Mouse (Mus musculus): ENCODE results near the gene 1810043G02Rik.

GRCm38 (mm10) chr10:77962725-77963124 is 15.6 kb upstream of the 1810043G02Rik start:
- TF ChIP-seq CTCF (IDR thresholded peaks at IDR 0.05; ENCODE audit: insufficient read depth, low read depth, low read length) (no peak), POLR2A (IDR thresholded peaks at IDR 0.05; ENCODE audit: insufficient read depth, low read depth, low read length) (no peak)

Measured in olfactory bulb, adult 2 months (tissue).